Mouse (Mus musculus) right cerebral cortex, postnatal 14 days (tissue): ENCODE results near the gene Gcm1.

Experiments used
- DNase-seq: peaks from one replicate; pipeline ENCODE4 v3.0.0; 2022

The Gcm1 gene

GRCm38 (mm10) chr9:78051677-78052076, at the start of gene Gcm1:
Gcm1 (plus strand) TSS chr9:78051924.
- no peak for DNase-seq

GRCm38 (mm10) chr9:78003278-78003677, 48.4 kb upstream of the Gcm1 start:
- DNase-seq, result no peak

GRCm38 (mm10) chr9:78005481-78005880, 46.2 kb upstream of the Gcm1 start:
- no peak for DNase-seq

GRCm38 (mm10) chr9:78006209-78007001, 45.3 kb upstream of the Gcm1 start:
- DNase-seq, result peak; percentile 73

- DNase-seq, result no peak
Measured at GRCm38 (mm10) chr9:78009382-78009781, 42.3 kb upstream of the Gcm1 start.

- no peak for DNase-seq
Measured at GRCm38 (mm10) chr9:78010187-78010586, 41.5 kb upstream of the Gcm1 start.

- no peak for DNase-seq
Measured at GRCm38 (mm10) chr9:78010707-78011106, 41.0 kb upstream of the Gcm1 start.

GRCm38 (mm10) chr9:78012066-78012465, 39.7 kb upstream of the Gcm1 start:
- DNase-seq, result no peak

GRCm38 (mm10) chr9:78012681-78013080, 39.0 kb upstream of the Gcm1 start:
- DNase-seq, result no peak

- DNase-seq, result no peak
Measured at GRCm38 (mm10) chr9:78013813-78014212, 37.9 kb upstream of the Gcm1 start.

GRCm38 (mm10) chr9:78015816-78016215, 35.9 kb upstream of the Gcm1 start:
- DNase-seq, result no peak

GRCm38 (mm10) chr9:78016288-78016687, 35.4 kb upstream of the Gcm1 start:
- no peak for DNase-seq

GRCm38 (mm10) chr9:78021256-78021655, 30.5 kb upstream of the Gcm1 start:
- no peak for DNase-seq

- DNase-seq, result no peak
Measured at GRCm38 (mm10) chr9:78022187-78022945, 29.4 kb upstream of the Gcm1 start.

- DNase-seq, result peak; percentile 69
Measured at GRCm38 (mm10) chr9:78024823-78025222, 26.9 kb upstream of the Gcm1 start.

- DNase-seq, result no peak
Measured at GRCm38 (mm10) chr9:78027099-78027498, 24.6 kb upstream of the Gcm1 start.

- DNase-seq, result no peak
Measured at GRCm38 (mm10) chr9:78030835-78031456, 20.8 kb upstream of the Gcm1 start.

GRCm38 (mm10) chr9:78032930-78033329, 18.8 kb upstream of the Gcm1 start:
- no peak for DNase-seq

- DNase-seq, result no peak
Measured at GRCm38 (mm10) chr9:78035296-78035695, 16.4 kb upstream of the Gcm1 start.

GRCm38 (mm10) chr9:78035831-78036230, 15.9 kb upstream of the Gcm1 start:
- no peak for DNase-seq

GRCm38 (mm10) chr9:78038755-78039489, 12.8 kb upstream of the Gcm1 start:
- peak; percentile 77 for DNase-seq

GRCm38 (mm10) chr9:78045171-78045570, 6.6 kb upstream of the Gcm1 start:
- no peak for DNase-seq

- no peak for DNase-seq
Measured at GRCm38 (mm10) chr9:78046755-78047154, 5.0 kb upstream of the Gcm1 start.
